Mouse (Mus musculus): ENCODE measurements around the gene Sp7. TPM values are rescaled to one million over a fixed set of nuclear protein-coding genes. Genes with fewer than 3 reads are reported as not detected.

Sp7 gene
- polyA plus RNA-seq, 1 experiment from 2014 or later, result 0.64 TPM

GRCm38 (mm10) chr15:102331610-102332015, 35.4 kb downstream of the Sp7 start, which contains the start of gene Myg1:
TSS of gene Myg1 (plus strand) at chr15:102331709.
- peaks cover 14% of the 10 kb centered on the region for H3K4me1 ChIP-seq (ENCODE audit: insufficient read depth)
- no peaks in the 10 kb centered on the region for H3K9me3 ChIP-seq (ENCODE audit: low read depth, low read length)
- H3K4me3 ChIP-seq (ENCODE audit: low read depth, low read length), result peak within 1 kb of the TSS; percentile 78
- peak within 1 kb of the TSS; percentile 66 for H3K9ac ChIP-seq
- peak within 1 kb of the TSS; percentile 87 for H3K4me2 ChIP-seq
- TF ChIP-seq CTCF (IDR thresholded peaks at IDR 0.05; ENCODE audit: low read depth), result no peak
- ATAC-seq (ENCODE audit: insufficient read depth) (peak; percentile 95), DNase-seq (peak; percentile 94)
- under 1% methylated on average over 30 of the region's 30 CpGs for WGBS
- H3K27ac ChIP-seq (ENCODE audit: low read depth), result peak within 1 kb of the TSS; percentile 80
- peaks cover 66% of the 10 kb centered on the region for H3K36me3 ChIP-seq (ENCODE audit: insufficient read depth)
- no peaks in the 10 kb centered on the region for H3K27me3 ChIP-seq (ENCODE audit: insufficient read depth, low read length)

GRCm38 (mm10) chr15:102326892-102327291, 40.1 kb downstream of the Sp7 start:
- ATAC-seq (ENCODE audit: insufficient read depth) (no peak), DNase-seq (no peak)
- H3K27me3 ChIP-seq (ENCODE audit: insufficient read depth, low read length), result no peaks in the 10 kb centered on the region
- peak overlapping the region; percentile 90 for H3K4me2 ChIP-seq
- peak overlapping the region; percentile 82 for H3K9ac ChIP-seq
- peaks cover 5% of the 10 kb centered on the region; the same call in 1 of the 2 replicates for H3K4me1 ChIP-seq (ENCODE audit: insufficient read depth)
- no peak for TF ChIP-seq CTCF (IDR thresholded peaks at IDR 0.05; ENCODE audit: low read depth)
- no peak overlapping the region for H3K27ac ChIP-seq (ENCODE audit: low read depth)
- peaks cover 61% of the 10 kb centered on the region for H3K36me3 ChIP-seq (ENCODE audit: insufficient read depth)
- WGBS, result 58% methylated on average over 8 of the region's 8 CpGs
- peak overlapping the region; percentile 84 for H3K4me3 ChIP-seq (ENCODE audit: low read depth, low read length)
- H3K9me3 ChIP-seq (ENCODE audit: low read depth, low read length), result no peaks in the 10 kb centered on the region

GRCm38 (mm10) chr15:102326022-102326576, 40.9 kb downstream of the Sp7 start, which contains the start of gene Pfdn5:
TSS of gene Pfdn5 (plus strand) at chr15:102326116.
- DNase-seq (peak; percentile 91), ATAC-seq (ENCODE audit: insufficient read depth) (peak; percentile 90)
- H3K4me1 ChIP-seq (ENCODE audit: insufficient read depth), result peaks cover 5% of the 10 kb centered on the region; the same call in 1 of the 2 replicates
- peak within 1 kb of the TSS; percentile 82 for H3K9ac ChIP-seq
- WGBS, result under 1% methylated on average over 40 of the region's 40 CpGs
- peak within 1 kb of the TSS; percentile 84 for H3K4me3 ChIP-seq (ENCODE audit: low read depth, low read length)
- peaks cover 69% of the 10 kb centered on the region for H3K36me3 ChIP-seq (ENCODE audit: insufficient read depth)
- H3K27me3 ChIP-seq (ENCODE audit: insufficient read depth, low read length), result no peaks in the 10 kb centered on the region
- peak; percentile 60 for TF ChIP-seq CTCF (IDR thresholded peaks at IDR 0.05; ENCODE audit: low read depth)
- H3K9me3 ChIP-seq (ENCODE audit: low read depth, low read length), result no peaks in the 10 kb centered on the region
- peak within 1 kb of the TSS; percentile 76 for H3K27ac ChIP-seq (ENCODE audit: low read depth)
- peak within 1 kb of the TSS; percentile 90 for H3K4me2 ChIP-seq

GRCm38 (mm10) chr15:102324654-102325473, 42.1 kb downstream of the Sp7 start:
- Histone ChIP-seq H3K27me3 (ENCODE audit: insufficient read depth, low read length) (no peaks in the 10 kb centered on the region), H3K4me2 (peak overlapping the region; percentile 90), H3K4me1 (ENCODE audit: insufficient read depth) (peaks cover 5% of the 10 kb centered on the region; the same call in 1 of the 2 replicates), H3K36me3 (ENCODE audit: insufficient read depth) (peaks cover 71% of the 10 kb centered on the region), H3K9ac (no peak overlapping the region), H3K27ac (ENCODE audit: low read depth) (no peak overlapping the region), H3K4me3 (ENCODE audit: low read depth, low read length) (peak overlapping the region; percentile 5; the same call in 1 of the 2 replicates), H3K9me3 (ENCODE audit: low read depth, low read length) (no peaks in the 10 kb centered on the region)
- DNase-seq, result no peak
- 0 out of 2 replicates have a peak, but pooled peaks have one; percentile 3 for TF ChIP-seq CTCF (IDR thresholded peaks at IDR 0.05; ENCODE audit: low read depth)
- 70% methylated on average over 12 of the region's 12 CpGs for WGBS
- no peak for ATAC-seq (ENCODE audit: insufficient read depth)

GRCm38 (mm10) chr15:102316263-102316662, 50.7 kb downstream of the Sp7 start:
- 86% methylated on average over 6 of the region's 6 CpGs for WGBS
- H3K4me2 ChIP-seq, result no peak overlapping the region
- no peak overlapping the region for H3K4me3 ChIP-seq (ENCODE audit: low read depth, low read length)
- no peaks in the 10 kb centered on the region for H3K27me3 ChIP-seq (ENCODE audit: insufficient read depth, low read length)
- TF ChIP-seq CTCF (IDR thresholded peaks at IDR 0.05; ENCODE audit: low read depth), result peak; percentile 72
- DNase-seq, result peak; percentile 77
- no peak overlapping the region for H3K9ac ChIP-seq
- peaks cover 92% of the 10 kb centered on the region for H3K36me3 ChIP-seq (ENCODE audit: insufficient read depth)
- H3K9me3 ChIP-seq (ENCODE audit: low read depth, low read length), result no peaks in the 10 kb centered on the region
- no peak for ATAC-seq (ENCODE audit: insufficient read depth)
- no peaks in the 10 kb centered on the region for H3K4me1 ChIP-seq (ENCODE audit: insufficient read depth)
- no peak overlapping the region for H3K27ac ChIP-seq (ENCODE audit: low read depth)

GRCm38 (mm10) chr15:102315292-102315691, 51.7 kb downstream of the Sp7 start:
- Histone ChIP-seq H3K9me3 (ENCODE audit: low read depth, low read length) (no peaks in the 10 kb centered on the region), H3K36me3 (ENCODE audit: insufficient read depth) (peaks cover 89% of the 10 kb centered on the region), H3K27ac (ENCODE audit: low read depth) (no peak overlapping the region), H3K4me3 (ENCODE audit: low read depth, low read length) (no peak overlapping the region), H3K4me2 (no peak overlapping the region), H3K4me1 (ENCODE audit: insufficient read depth) (no peaks in the 10 kb centered on the region), H3K9ac (no peak overlapping the region), H3K27me3 (ENCODE audit: insufficient read depth, low read length) (no peaks in the 10 kb centered on the region)
- no peak for ATAC-seq (ENCODE audit: insufficient read depth)
- no peak for DNase-seq
- WGBS, result 87% methylated on average over 8 of the region's 8 CpGs
- no peak for TF ChIP-seq CTCF (IDR thresholded peaks at IDR 0.05; ENCODE audit: low read depth)

GRCm38 (mm10) chr15:102311489-102311888, 55.5 kb downstream of the Sp7 start:
- no peak overlapping the region for H3K4me2 ChIP-seq
- H3K27ac ChIP-seq (ENCODE audit: low read depth), result no peak overlapping the region
- DNase-seq (no peak), ATAC-seq (ENCODE audit: insufficient read depth) (no peak)
- H3K9me3 ChIP-seq (ENCODE audit: low read depth, low read length), result no peaks in the 10 kb centered on the region
- H3K4me3 ChIP-seq (ENCODE audit: low read depth, low read length), result no peak overlapping the region
- TF ChIP-seq CTCF (IDR thresholded peaks at IDR 0.05; ENCODE audit: low read depth), result no peak
- H3K36me3 ChIP-seq (ENCODE audit: insufficient read depth), result peaks cover 83% of the 10 kb centered on the region
- no peaks in the 10 kb centered on the region for H3K27me3 ChIP-seq (ENCODE audit: insufficient read depth, low read length)
- no peak overlapping the region for H3K9ac ChIP-seq
- H3K4me1 ChIP-seq (ENCODE audit: insufficient read depth), result no peaks in the 10 kb centered on the region
